Mouse (Mus musculus) E14TG2a.4 (cell line): ENCODE data around the gene Rbpj.

Experiments used
- CTCF ChIP-seq: conservative IDR thresholded peaks from 2 replicates; pipeline ENCODE4 v1.5.1; 2014; ENCODE audit warnings: low read length
- NANOG ChIP-seq: IDR thresholded peaks from 2 replicates; pipeline ENCODE4 v1.6.1; 2014; ENCODE audit warnings: borderline replicate concordance, low read length, mixed read lengths
- POU5F1 ChIP-seq: IDR thresholded peaks from 2 replicates; pipeline ENCODE4 v1.6.1; 2014; ENCODE audit warnings: low read length, borderline replicate concordance

GRCm38 (mm10) chr5:53437767-53438166 lies 28.2 kb upstream of the Rbpj start:
- TF ChIP-seq CTCF (no peak), POU5F1 (no peak), NANOG (no peak)
